ENCODE assay signal across 8 mouse cellular contexts in the genomic region with DNA sequence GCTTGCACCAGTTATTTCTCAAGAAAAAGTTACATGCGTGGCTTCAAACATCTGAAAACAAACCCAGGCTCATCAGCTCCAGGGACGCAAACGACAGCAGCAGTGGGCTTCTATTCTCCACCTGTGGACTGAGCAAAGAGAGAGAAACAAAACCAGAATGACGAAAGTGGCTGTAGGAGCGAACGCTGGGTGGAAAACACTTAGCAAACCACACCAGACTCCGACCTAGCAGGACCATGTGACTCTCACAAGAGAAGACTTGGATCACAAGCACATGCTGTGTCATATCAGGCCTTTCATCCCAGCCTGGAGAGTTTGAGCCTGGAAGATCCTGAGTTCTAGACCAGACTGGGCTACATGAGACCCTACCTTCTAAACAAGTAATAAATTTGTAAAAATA. TPM values are rescaled to one million over a fixed set of nuclear protein-coding genes. Genes with fewer than 3 reads are reported as not detected.
A peak's percentile ranks its signal among the peaks of the same experiment; 100 is the strongest.
DNase-seq lines count a peak whose midpoint lies in the region; ATAC-seq and TF ChIP-seq lines count a peak whose summit lies in the region.

No protein-coding gene starts in this region.

- H3K36me3 ChIP-seq in heart, embryonic 11.5 days (ENCODE audit: control insufficient read depth, insufficient read depth, low read length): no peaks in the 10 kb centered on the region
- no peaks in the 10 kb centered on the region for H3K36me3 ChIP-seq in lung, embryonic 15.5 days
- H3K36me3 ChIP-seq in embryonic facial prominence, embryonic 14.5 days (ENCODE audit: control insufficient read depth, insufficient read depth, low read length): no peaks in the 10 kb centered on the region

- no peaks in the 10 kb centered on the region for H3K27me3 ChIP-seq in heart, embryonic 11.5 days (ENCODE audit: control insufficient read depth, insufficient read depth, low read length)
- H3K27me3 ChIP-seq in lung, embryonic 15.5 days: no peaks in the 10 kb centered on the region
- no peaks in the 10 kb centered on the region for H3K27me3 ChIP-seq in embryonic facial prominence, embryonic 14.5 days (replicated peaks; ENCODE audit: control insufficient read depth, insufficient read depth, low read length)
- H3K27me3 ChIP-seq in cerebellum, adult 2 months (ENCODE audit: control insufficient read depth, insufficient read depth, low read length): no peaks in the 10 kb centered on the region

- peaks cover 28% of the 10 kb centered on the region for H3K4me1 ChIP-seq in heart, embryonic 11.5 days (ENCODE audit: control insufficient read depth, insufficient read depth, low read length)
- peaks cover 47% of the 10 kb centered on the region for H3K4me1 ChIP-seq in lung, embryonic 15.5 days
- peaks cover 38% of the 10 kb centered on the region for H3K4me1 ChIP-seq in embryonic facial prominence, embryonic 14.5 days (ENCODE audit: control insufficient read depth, insufficient read depth, low read length)
- H3K4me1 ChIP-seq in cerebellum, adult 2 months (ENCODE audit: control insufficient read depth, insufficient read depth, low read length): peaks cover 13% of the 10 kb centered on the region

- 76% methylated on average over 7 of the region's 7 CpGs for WGBS in heart, embryonic 11.5 days (ENCODE audit: insufficient replicate concordance)
- WGBS in lung, embryonic 15.5 days: 67% methylated on average over 7 of the region's 7 CpGs
- WGBS in embryonic facial prominence, embryonic 14.5 days: 69% methylated on average over 7 of the region's 7 CpGs
- WGBS in cerebellum, adult 2 months: 90% methylated on average over 7 of the region's 7 CpGs

- no peak overlapping the region for H3K4me2 ChIP-seq in heart, embryonic 11.5 days
- H3K4me2 ChIP-seq in lung, embryonic 15.5 days: no peak overlapping the region
- H3K4me2 ChIP-seq in embryonic facial prominence, embryonic 14.5 days (ENCODE audit: low read depth, low read length): no peak overlapping the region

- no peak overlapping the region for H3K4me3 ChIP-seq in heart, embryonic 11.5 days (ENCODE audit: low read depth, low read length)
- H3K4me3 ChIP-seq in lung, embryonic 15.5 days: no peak overlapping the region
- no peak overlapping the region for H3K4me3 ChIP-seq in embryonic facial prominence, embryonic 14.5 days (ENCODE audit: low read depth, low read length)
- no peak overlapping the region for H3K4me3 ChIP-seq in cerebellum, adult 2 months (replicated peaks; ENCODE audit: insufficient read depth, low read depth, low read length)

- H3K9ac ChIP-seq in heart, embryonic 11.5 days (ENCODE audit: low read depth, low read length): no peak overlapping the region
- no peak overlapping the region for H3K9ac ChIP-seq in lung, embryonic 15.5 days
- no peak overlapping the region for H3K9ac ChIP-seq in embryonic facial prominence, embryonic 14.5 days (ENCODE audit: low read depth, low read length)

- H3K27ac ChIP-seq in heart, embryonic 11.5 days (ENCODE audit: low read depth, low read length): peak overlapping the region; percentile 87; the same call in 1 of the 2 replicates
- H3K27ac ChIP-seq in lung, embryonic 15.5 days: peak overlapping the region; percentile 97
- peak overlapping the region; percentile 87 for H3K27ac ChIP-seq in embryonic facial prominence, embryonic 14.5 days (replicated peaks; ENCODE audit: low read depth, low read length)
- no peak overlapping the region for H3K27ac ChIP-seq in cerebellum, adult 2 months (ENCODE audit: insufficient read depth, low read length)

- DNase-seq in heart, adult 11 months: no peak
- DNase-seq in lung, postnatal 36 days: no peak
- no peak for DNase-seq in embryonic facial prominence, embryonic 14.5 days (ENCODE audit: low spot score)
- peak; percentile 64 to 77 for DNase-seq in natural killer cell, adult 2 months (ENCODE audit: low spot score in 2 of 2)
- no peak for DNase-seq in cerebellum, adult 2 months
- no peak for DNase-seq in layer of hippocampus, postnatal 14 days (ENCODE audit: low spot score in 2 of 2)

- H3K9me3 ChIP-seq in heart, embryonic 11.5 days (replicated peaks; ENCODE audit: control insufficient read depth, low read length): no peaks in the 10 kb centered on the region
- no peaks in the 10 kb centered on the region for H3K9me3 ChIP-seq in lung, embryonic 15.5 days
- H3K9me3 ChIP-seq in embryonic facial prominence, embryonic 14.5 days (ENCODE audit: control insufficient read depth, low read length): no peaks in the 10 kb centered on the region

- no peak for TF ChIP-seq POLR2A in cerebellum, adult 2 months (IDR thresholded peaks at IDR 0.05; ENCODE audit: borderline replicate concordance, insufficient read depth, low read length)

- ATAC-seq in heart, embryonic 11.5 days (replicated peaks; ENCODE audit: insufficient number of reproducible peaks, low FRiP score, low TSS enrichment): no peak
- ATAC-seq in lung, embryonic 15.5 days (ENCODE audit: borderline replicate concordance, extremely low read depth, low FRiP score, low TSS enrichment): no peak
- no peak for ATAC-seq in embryonic facial prominence, embryonic 14.5 days (ENCODE audit: low read depth)

- no peak for TF ChIP-seq CTCF in cerebellum, adult 2 months (IDR thresholded peaks at IDR 0.05; ENCODE audit: borderline replicate concordance, insufficient read depth, low read depth, low read length)

RNA-seq across cellular contexts. Expression of a gene that starts 41.8 kb away (rescaled TPM):
- polyA plus RNA-seq in heart, embryonic 11.5 days (2014; fragmentation: Nextera tagmentation; extraction: Ambion mirVana): 43.6 and 45.6 TPM in 2 replicates
- 48.8 and 59.0 TPM in 2 replicates for polyA plus RNA-seq in lung, embryonic 15.5 days (2015; fragmentation: Nextera tagmentation; extraction: Ambion mirVana)
- 39.5 and 54.6 TPM in 2 replicates for polyA plus RNA-seq in embryonic facial prominence, embryonic 14.5 days (2014; fragmentation: Nextera tagmentation; extraction: Ambion mirVana)
- polyA plus RNA-seq in cerebellum, adult 2 months (2012; rRNA removed): 49.2 and 50.5 TPM in 2 replicates
- total RNA-seq in layer of hippocampus, postnatal 14 days (2021): 10 to 100 TPM; 47.2 to 49.8 TPM

Comparison
In these comparisons a context has a peak if more than half of its experiments do, and no peak if none do; other contexts are left out.
1. DNase-seq: peak in natural killer cell, adult 2 months (2 of 2); none in heart, adult 11 months (single experiment), lung, postnatal 36 days (single experiment), embryonic facial prominence, embryonic 14.5 days (single experiment), cerebellum, adult 2 months (0 of 2) and layer of hippocampus, postnatal 14 days (0 of 2).